Mouse (Mus musculus) forebrain, embryonic 11.5 days (tissue): ENCODE results near the gene Pet117. TPM values are rescaled to one million over a fixed set of nuclear protein-coding genes. Genes with fewer than 3 reads are reported as not detected.

Source experiments
- ATAC-seq: fragments of 200-750 bp; cut with Nextera tagmentation; replicated peaks from 2 replicates; pipeline ENCODE4 v1.8.0; 2017; ENCODE audit warnings: moderate TSS enrichment; ENCODE audit not compliant: low FRiP score
- DNase-seq: peaks from one replicate; pipeline ENCODE4 v3.0.0-alpha.2; 2017; ENCODE audit warnings: low spot score
- H3K27ac ChIP-seq: fragments of 300-500 bp; sonication (generic); 2 replicates; pipeline ENCODE4 v1.5.1; 2014; ENCODE audit warnings: low read depth, low read length
- H3K27me3 ChIP-seq: fragments of 300-500 bp; sonication (generic); 2 replicates; pipeline ENCODE4 v1.6.1; 2014; ENCODE audit warnings: mild to moderate bottlenecking, low read length, mixed read lengths; ENCODE audit not compliant: control insufficient read depth, insufficient read depth
- H3K36me3 ChIP-seq: fragments of 300-500 bp; sonication (generic); 2 replicates; pipeline ENCODE4 v1.6.1; 2014; ENCODE audit warnings: mild to moderate bottlenecking, low read length, moderate library complexity, mixed read lengths; ENCODE audit not compliant: control insufficient read depth, insufficient read depth
- H3K4me1 ChIP-seq: fragments of 300-500 bp; sonication (generic); replicated peaks from 2 replicates; pipeline ENCODE4 v1.6.1; 2014; ENCODE audit warnings: low read length, mixed read lengths; ENCODE audit not compliant: control insufficient read depth, insufficient read depth
- H3K4me2 ChIP-seq: fragments of 300-500 bp; sonication (generic); 2 replicates; pipeline ENCODE4 v1.6.1; 2014; ENCODE audit warnings: low read depth, mild to moderate bottlenecking, low read length, moderate library complexity, mixed read lengths; ENCODE audit not compliant: severe bottlenecking
- H3K4me3 ChIP-seq: fragments of 300-500 bp; sonication (generic); 2 replicates; pipeline ENCODE4 v1.5.1; 2014; ENCODE audit warnings: low read depth, low read length
- H3K9ac ChIP-seq: fragments of 300-500 bp; sonication (generic); 2 replicates; pipeline ENCODE4 v1.6.1; 2014; ENCODE audit warnings: low read length
- H3K9me3 ChIP-seq: fragments of 300-500 bp; sonication (generic); 2 replicates; pipeline ENCODE4 v1.6.1; 2016; ENCODE audit warnings: low read length, mixed read lengths; ENCODE audit not compliant: control insufficient read depth
- WGBS: fragments of 180-500 bp; shearing (Covaris S2); extraction: QIAGEN DNeasy Blood & Tissue Kit; methylation state at CpG from one replicate; pipeline ENCODE4 v1.1.7; 2014; 5-methylcytosine and 5-hydroxymethylcytosine counted together
- polyA plus RNA-seq: library from polyadenylated mRNA; unstranded; fragments of >200 nt; fragmentation: Nextera tagmentation; extraction: Ambion mirVana; gene quantifications from 2 replicates; pipeline ENCODE4 v1.2.1, GENCODE M21; 2014

Gene Pet117
- polyA plus RNA-seq, 1 experiment from 2014 or later: not detected

GRCm38 (mm10) chr2:144400659-144401058, 31.9 kb downstream of the Pet117 start:
- H3K4me1 ChIP-seq: no peaks in the 10 kb centered on the region
- no peak for ATAC-seq
- H3K9me3 ChIP-seq: no peaks in the 10 kb centered on the region
- H3K27me3 ChIP-seq: no peaks in the 10 kb centered on the region
- H3K4me2 ChIP-seq: no peak overlapping the region
- H3K4me3 ChIP-seq: no peak overlapping the region
- WGBS: 92% methylated on average over 6 of the region's 6 CpGs
- H3K9ac ChIP-seq: no peak overlapping the region
- H3K36me3 ChIP-seq: peaks cover 15% of the 10 kb centered on the region; the same call in 1 of the 2 replicates
- no peak for DNase-seq
- H3K27ac ChIP-seq: no peak overlapping the region

- Histone ChIP-seq H3K27ac (no peak overlapping the region), H3K27me3 (no peaks in the 10 kb centered on the region), H3K9me3 (no peaks in the 10 kb centered on the region), H3K4me2 (no peak overlapping the region), H3K4me1 (no peaks in the 10 kb centered on the region), H3K36me3 (peaks cover 9% of the 10 kb centered on the region; the same call in 1 of the 2 replicates), H3K4me3 (no peak overlapping the region), H3K9ac (no peak overlapping the region)
- 91% methylated on average over 4 of the region's 4 CpGs for WGBS
- ATAC-seq: no peak
- DNase-seq: no peak
These were observed 40.2 kb downstream of the Pet117 start for GRCm38 (mm10) chr2:144409037-144409436.

- Histone ChIP-seq H3K36me3 (peaks cover 3% of the 10 kb centered on the region; the same call in 1 of the 2 replicates), H3K9me3 (no peaks in the 10 kb centered on the region), H3K27ac (no peak overlapping the region), H3K4me3 (no peak overlapping the region), H3K4me2 (no peak overlapping the region), H3K4me1 (no peaks in the 10 kb centered on the region), H3K27me3 (no peaks in the 10 kb centered on the region), H3K9ac (no peak overlapping the region)
- ATAC-seq (no peak), DNase-seq (no peak)
- WGBS: 92% methylated on average over 3 of the region's 3 CpGs
These were observed 41.8 kb downstream of the Pet117 start for GRCm38 (mm10) chr2:144410603-144411002.

GRCm38 (mm10) chr2:144414646-144415045, 45.9 kb downstream of the Pet117 start:
- Histone ChIP-seq H3K27ac (no peak overlapping the region), H3K9ac (no peak overlapping the region), H3K4me1 (no peaks in the 10 kb centered on the region; the same call in 1 of the 2 replicates), H3K4me3 (no peak overlapping the region), H3K27me3 (no peaks in the 10 kb centered on the region), H3K4me2 (no peak overlapping the region), H3K9me3 (no peaks in the 10 kb centered on the region), H3K36me3 (no peaks in the 10 kb centered on the region)
- 90% methylated on average over 1 of the region's 1 CpGs for WGBS
- DNase-seq (no peak), ATAC-seq (no peak)

GRCm38 (mm10) chr2:144416859-144417258, 48.1 kb downstream of the Pet117 start:
- Histone ChIP-seq H3K4me2 (no peak overlapping the region), H3K4me1 (no peaks in the 10 kb centered on the region; the same call in 1 of the 2 replicates), H3K36me3 (no peaks in the 10 kb centered on the region), H3K27me3 (no peaks in the 10 kb centered on the region), H3K4me3 (no peak overlapping the region), H3K27ac (no peak overlapping the region), H3K9me3 (no peaks in the 10 kb centered on the region), H3K9ac (no peak overlapping the region)
- no peak for DNase-seq
- WGBS: 50% methylated on average over 8 of the region's 8 CpGs
- ATAC-seq: no peak

- Histone ChIP-seq H3K9me3 (no peaks in the 10 kb centered on the region), H3K9ac (no peak overlapping the region), H3K4me3 (no peak overlapping the region), H3K36me3 (no peaks in the 10 kb centered on the region), H3K27ac (no peak overlapping the region), H3K4me1 (no peaks in the 10 kb centered on the region; the same call in 1 of the 2 replicates), H3K27me3 (no peaks in the 10 kb centered on the region), H3K4me2 (no peak overlapping the region)
- DNase-seq: no peak
- ATAC-seq: no peak; the same call in 1 of the 2 replicates
- WGBS: 25% methylated on average over 2 of the region's 2 CpGs
These were observed 49.3 kb downstream of the Pet117 start for GRCm38 (mm10) chr2:144418062-144418461.

- ATAC-seq: no peak
- WGBS: 91% methylated on average over 10 of the region's 10 CpGs
These were observed 53.4 kb downstream of the Pet117 start for GRCm38 (mm10) chr2:144422094-144422675.

More at GRCm38 (mm10) chr2:144422094-144422675, 53.4 kb downstream of the Pet117 start:
- DNase-seq: no peak
- Histone ChIP-seq H3K4me3 (no peak overlapping the region), H3K9me3 (no peaks in the 10 kb centered on the region), H3K4me1 (no peaks in the 10 kb centered on the region; the same call in 1 of the 2 replicates), H3K4me2 (no peak overlapping the region), H3K27me3 (no peaks in the 10 kb centered on the region), H3K9ac (no peak overlapping the region), H3K27ac (no peak overlapping the region), H3K36me3 (no peaks in the 10 kb centered on the region)
